Mouse (Mus musculus) c-Kit-negative CD71-positive TER-119-positive erythroid progenitor cells, embryonic 14.5 days (primary cell): ENCODE measurements around the gene Nup93.
"Not testable (repeated sequence)": the region's sequence is repeated elsewhere in the genome, so short reads cannot be mapped to it uniquely, and the experiment has no call there.

ENCODE experiments used
- DNase-seq: peaks from one replicate; pipeline ENCODE4 v3.0.0-alpha.2; 2013; ENCODE audit warnings: low read depth, low spot score

The Nup93 gene

DNA sequence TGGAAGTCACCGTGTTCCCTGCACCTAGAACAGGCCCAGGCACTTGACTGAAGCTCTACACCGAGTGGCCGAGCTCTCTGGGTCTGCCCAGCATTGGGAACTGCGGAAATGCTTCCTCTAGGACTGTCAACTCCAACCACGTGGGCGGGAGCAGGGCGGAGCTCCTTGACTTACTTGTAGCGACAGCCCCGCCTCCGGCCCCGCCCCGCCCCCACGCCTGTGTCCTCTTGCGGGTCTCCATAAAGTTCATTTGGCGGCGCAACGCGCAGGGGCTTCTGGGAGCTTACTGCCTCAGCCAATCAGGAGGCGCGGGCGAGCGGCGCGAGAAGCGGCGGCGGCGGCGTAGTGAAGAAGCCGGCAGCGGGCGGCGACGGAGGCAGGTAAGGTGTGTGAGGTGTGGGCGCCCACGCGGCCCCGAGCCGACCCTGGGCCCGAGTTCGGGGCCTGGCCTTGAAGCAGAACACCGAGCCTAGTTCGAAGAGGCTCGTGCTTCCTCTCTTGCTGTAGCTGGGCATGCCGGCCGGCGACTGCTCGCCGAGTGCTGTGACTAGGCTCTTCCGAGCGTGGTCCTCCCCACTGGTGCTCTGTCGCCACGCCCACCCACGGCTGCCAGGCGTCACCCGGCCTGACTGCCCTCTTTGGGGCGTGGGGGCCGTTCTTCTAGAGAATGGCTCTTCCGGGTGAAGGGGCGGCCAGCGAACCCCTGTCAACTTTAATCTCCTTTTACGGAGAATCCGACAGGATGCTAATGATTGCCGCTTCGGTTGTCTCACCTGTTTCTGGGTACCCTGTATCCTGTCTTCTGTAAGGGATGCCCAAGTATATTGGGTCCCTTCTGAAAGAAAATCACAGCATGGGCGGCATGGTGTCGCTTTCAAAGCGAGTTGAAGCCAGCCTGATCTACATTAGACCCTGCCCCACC is at the start of gene Nup93:
Gene Nup93 (plus strand): TSS at position 313 of the 922 bp plus-strand sequence.
- peak; percentile 96 for DNase-seq

DNA sequence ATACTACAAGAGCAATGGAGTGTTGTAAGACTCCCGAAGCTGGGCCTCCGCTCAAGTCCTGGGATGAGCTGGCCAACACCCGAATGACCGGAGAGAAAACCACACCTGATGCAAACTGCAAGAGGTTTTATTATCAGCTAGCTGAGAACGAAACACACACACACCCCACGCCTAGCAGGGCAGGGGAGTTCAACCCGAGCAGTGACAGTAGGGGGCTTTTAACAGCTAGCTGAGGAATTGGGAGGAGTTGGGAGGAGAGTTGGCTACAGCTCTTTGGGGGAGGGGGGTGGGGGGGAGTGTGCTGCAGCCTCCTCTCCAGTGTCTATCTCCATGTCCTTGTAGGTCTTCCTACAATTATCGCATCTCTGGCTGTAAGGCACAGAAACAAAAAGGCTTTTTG is 48.6 kb upstream of the Nup93 start:
- not testable (repeated sequence) for DNase-seq

DNA sequence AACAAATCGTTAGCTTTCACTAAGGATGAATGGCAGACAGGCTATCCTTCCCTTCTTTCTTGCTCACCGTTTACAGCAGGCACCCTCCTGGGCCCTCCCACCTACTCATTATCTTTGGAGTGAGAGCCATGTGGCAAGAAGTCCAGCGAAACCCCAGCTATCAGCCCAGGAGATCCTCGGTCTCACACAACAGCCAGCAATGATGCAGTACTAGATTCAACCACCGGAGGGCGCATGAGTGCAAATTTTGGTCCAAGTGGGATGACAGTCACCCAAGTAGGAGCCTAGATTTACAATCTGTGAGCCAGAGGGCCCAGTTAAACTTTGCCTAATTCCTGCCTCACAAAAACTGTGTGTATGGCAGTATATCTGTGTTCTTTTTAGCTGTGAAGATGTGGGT is 47.1 kb upstream of the Nup93 start:
- peak; percentile 90 for DNase-seq

DNA sequence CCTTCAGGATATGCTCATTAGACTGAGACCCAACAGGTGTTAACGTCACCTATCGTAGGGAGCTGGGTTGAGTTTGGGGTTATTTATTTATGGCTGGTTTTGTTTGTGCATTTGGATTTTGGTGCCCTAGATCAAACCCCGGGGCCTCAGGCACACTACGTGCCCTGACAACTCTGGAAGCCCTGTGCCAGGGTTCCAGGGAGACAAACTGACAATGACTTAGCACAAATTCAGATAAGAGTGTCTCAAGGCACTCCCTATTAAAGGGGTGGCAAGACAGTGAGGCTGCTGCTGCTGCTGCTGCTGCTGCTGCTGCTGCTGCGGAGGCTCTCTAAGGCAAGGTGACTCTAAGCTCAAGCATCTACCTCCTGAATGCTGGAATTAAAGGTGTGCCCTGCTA is 44.8 kb upstream of the Nup93 start:
- peak; percentile 69 for DNase-seq

DNA sequence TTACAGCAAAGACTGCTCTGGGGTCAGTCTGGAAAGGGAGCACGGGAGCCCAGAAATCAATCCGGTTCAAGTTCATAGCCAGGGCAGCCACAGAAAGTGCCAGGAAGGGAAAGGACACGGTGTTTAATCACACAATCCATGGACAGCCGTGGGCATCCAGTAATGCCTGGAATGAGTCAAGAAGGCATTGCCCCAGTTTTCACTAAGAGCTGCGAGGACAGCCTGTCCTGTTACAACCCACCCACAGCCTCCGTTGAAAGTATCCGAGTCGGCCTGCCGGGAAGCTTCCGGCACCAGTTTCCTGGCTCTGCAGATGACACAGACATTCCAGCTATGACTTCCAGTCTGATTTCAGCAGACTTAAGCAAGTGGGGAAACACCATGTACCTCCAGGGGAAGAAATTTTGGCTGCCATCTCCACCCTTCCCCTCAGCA is 43.0 kb upstream of the Nup93 start:
- no peak for DNase-seq

DNA sequence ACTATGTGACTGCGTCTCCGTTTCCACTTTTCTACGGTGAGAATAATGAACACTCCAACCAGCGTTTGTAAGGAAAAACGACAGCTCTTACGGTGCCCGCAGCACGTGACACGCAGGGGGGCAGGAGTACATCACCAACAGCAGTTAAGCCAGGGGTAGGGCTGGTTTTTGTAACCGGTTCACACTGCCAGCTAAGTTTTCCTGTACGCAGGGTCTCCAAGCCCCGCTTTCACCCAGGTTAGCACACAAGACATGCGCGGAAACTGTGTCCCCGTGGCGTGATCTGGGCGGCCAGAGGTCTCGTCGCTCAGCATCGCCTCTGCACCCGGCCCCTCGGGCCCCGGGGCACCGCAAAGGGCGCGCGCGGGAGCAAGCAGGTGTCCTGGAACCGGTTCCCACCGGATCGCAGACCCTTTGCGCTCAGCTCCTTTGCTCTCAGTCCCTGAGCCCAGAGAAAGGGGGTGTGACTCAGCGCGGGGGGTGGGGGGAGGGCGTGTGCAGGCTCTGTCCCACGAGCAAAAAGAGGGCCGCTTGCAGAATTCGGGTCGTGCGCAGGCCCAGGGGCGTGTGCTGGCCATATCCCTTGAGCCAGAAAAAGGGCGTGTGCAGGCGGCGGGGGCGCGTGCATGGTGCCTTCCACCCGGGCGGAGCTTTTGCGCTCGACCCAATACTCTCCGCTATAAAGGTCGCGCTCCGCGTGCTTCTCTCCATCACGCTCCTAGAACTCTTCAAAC is 42.1 kb upstream of the Nup93 start, which contains the start of gene Mt2:
Gene Mt2 (plus strand): TSS at position 590 of the 734 bp plus-strand sequence.
- DNase-seq = peak; percentile 92

DNA sequence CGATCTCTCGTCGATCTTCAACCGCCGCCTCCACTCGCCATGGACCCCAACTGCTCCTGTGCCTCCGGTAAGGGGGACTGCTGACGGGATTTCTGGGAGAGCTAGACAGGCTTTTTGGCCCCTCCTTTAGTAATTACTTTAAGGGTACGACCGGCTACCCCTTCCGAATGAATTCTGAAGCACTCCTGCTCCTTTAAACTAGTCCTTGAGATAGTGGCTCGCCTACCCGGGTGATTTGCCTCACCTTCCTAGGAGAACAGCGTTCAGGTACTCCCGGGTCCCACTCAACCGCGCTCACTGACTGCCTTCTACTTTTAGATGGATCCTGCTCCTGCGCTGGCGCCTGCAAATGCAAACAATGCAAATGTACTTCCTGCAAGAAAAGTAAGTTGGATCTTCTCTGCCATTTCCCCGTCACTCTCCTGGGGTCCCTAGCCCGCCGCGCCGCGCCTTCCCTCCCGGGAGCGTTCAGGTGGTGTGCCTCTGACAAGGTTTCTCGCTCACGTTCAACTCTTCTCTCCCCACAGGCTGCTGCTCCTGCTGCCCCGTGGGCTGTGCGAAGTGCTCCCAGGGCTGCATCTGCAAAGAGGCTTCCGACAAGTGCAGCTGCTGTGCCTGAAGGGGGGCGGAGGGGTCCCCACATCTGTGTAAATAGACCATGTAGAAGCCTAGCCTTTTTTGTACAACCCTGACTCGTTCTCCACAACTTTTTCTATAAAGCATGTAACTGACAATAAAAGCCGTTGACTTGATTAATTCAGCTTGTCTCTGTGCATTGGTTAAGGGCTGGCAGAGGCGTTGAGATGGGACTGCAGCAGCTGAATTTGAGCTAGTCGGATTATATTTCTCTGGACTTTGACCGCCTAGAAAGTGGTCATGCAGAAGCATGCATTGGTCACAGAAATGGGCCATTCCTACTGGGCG is 41.3 kb upstream of the Nup93 start:
- DNase-seq = no peak

DNA sequence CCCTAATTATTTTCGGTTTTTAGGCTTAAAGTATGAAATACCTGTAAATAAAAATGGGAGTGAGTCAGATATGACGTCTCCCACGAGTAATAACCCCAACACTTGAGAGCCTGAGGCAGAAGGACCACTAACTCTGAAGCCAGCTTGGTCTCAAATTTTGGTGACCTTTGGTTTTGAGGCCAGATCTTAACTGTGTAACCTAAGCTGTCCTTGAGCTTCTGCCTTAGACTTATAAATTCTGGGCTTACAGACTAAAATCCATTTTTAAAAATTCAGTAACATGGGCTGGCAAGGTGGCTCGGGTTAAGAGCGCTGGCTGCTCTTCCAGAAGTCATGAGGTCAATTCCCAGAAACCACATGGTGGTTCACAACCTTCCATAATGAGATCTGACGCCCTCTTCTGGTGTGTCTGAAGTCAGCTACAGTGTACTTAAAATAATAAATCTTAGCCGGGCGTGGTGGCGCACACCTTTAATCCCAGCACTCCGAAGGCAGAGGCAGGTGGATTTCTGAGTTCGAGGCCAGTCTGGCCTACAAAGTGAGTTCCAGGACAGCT is 40.4 kb upstream of the Nup93 start:
- DNase-seq = no peak

DNA sequence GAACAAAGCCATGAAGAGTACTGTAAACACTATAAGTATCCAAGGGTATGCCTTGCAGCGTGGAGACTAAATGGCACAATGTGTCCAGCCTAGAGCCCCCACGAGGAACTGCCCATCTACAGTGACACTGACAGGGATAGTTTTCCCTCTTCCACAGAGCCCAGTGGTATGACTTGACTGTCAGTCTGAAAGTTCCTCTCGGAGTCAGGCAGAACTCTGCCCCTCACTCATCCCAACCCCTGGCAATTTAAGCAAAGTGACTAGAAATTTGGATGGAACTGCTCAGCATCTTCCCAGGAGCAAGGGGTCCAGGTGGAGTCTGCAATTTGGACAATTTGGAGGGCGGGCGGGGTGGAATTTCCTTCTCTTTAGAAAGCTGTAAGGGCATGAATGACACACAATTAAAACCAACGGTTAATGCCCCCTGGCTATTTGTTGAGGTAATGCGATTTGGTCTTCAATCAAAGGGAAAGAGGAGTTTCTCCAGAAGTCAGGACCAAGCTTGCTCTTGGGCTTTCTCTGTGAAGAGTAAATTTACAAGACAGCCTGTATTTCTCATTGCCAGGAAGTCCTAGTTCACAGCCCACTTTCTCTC is 39.6 kb upstream of the Nup93 start:
- DNase-seq = no peak

DNA sequence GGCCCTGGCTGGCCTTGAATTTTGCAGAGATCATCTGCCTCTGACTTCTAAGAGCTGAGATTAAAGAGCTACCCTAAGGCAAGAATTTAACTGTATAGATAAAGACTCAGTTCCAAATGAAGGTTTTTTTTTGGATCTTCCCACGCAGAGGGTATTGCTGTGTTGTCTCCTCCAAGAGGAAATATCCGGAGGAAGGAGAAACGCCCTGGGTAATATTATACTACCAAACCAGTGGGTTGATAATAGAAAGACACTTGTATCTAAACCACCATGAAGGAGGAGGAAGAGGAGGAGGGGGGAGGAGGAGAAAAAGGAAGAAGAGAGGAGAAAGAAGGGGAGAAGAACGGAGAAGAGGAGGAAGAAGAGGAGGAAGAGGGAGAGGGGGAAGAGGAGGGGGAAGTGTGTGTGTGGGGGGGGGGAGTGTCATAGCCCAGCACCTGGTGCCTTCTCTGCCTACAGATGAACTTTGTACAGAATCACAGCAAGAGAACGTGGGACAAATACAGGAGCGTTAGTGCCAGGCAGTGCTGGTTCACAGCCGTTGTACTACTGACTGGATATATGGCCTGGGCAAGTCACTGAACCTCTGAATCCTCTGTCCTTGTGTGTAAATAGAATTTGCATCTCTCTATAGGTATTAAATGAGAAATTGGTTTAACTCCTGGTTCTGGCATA is 36.5 kb upstream of the Nup93 start:
- DNase-seq = no peak

DNA sequence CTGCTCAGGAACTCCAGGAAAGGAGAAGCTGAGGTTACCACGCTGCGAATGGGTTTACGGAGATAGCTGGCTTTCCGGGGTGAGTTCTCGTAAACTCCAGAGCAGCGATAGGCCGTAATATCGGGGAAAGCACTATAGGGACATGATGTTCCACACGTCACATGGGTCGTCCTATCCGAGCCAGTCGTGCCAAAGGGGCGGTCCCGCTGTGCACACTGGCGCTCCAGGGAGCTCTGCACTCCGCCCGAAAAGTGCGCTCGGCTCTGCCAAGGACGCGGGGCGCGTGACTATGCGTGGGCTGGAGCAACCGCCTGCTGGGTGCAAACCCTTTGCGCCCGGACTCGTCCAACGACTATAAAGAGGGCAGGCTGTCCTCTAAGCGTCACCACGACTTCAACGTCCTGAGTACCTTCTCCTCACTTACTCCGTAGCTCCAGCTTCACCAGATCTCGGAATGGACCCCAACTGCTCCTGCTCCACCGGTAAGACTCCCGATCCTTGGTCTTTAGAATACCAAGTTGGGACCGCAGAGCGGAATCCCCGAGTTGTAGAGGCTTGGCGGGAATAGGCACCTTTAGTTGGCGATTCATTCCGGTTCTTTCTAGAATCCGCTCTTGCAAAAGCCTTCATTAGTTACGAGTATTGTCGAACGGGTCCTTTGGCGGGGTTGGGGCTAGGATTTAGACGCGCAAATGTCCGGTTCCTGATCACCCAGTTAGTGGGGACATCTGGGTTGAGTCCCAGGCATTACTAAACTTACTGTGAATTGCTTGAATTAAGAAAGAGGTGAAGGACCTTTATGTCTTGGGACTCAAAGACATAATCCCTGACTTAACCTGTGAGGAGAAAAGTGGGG is 35.3 kb upstream of the Nup93 start, which contains the start of gene Mt1:
Gene Mt1 (plus strand): TSS at position 226 of the 856 bp plus-strand sequence.
- DNase-seq = peak; percentile 98

DNA sequence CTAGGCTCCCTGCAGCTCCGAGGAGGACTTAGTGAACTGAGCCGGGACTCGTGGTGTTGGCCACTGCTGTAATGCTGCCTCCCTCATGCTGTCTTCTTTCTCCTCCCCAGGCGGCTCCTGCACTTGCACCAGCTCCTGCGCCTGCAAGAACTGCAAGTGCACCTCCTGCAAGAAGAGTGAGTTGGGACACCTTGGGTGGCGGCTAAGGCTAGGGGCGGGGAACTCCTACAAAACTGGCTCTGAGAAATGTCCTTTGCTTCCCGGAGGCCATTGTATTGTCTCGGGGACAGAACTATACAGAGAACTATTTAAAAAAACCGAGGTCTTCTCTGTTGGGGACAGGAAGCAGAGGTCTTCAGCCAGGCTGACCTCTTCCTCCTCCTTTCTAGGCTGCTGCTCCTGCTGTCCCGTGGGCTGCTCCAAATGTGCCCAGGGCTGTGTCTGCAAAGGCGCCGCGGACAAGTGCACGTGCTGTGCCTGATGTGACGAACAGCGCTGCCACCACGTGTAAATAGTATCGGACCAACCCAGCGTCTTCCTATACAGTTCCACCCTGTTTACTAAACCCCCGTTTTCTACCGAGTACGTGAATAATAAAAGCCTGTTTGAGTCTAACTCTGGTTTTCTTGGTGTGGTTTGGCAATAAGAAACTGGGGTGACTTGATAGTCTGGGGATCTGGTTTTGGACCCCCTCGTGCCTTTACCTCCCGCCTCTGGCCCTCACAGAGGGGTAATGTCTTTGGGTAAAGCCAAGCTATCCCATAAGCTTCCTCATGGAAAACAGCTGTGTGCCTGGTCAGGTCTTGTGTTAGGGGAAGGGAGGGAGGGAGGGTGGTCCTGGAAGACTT is 34.4 kb upstream of the Nup93 start:
- no peak for DNase-seq

DNA sequence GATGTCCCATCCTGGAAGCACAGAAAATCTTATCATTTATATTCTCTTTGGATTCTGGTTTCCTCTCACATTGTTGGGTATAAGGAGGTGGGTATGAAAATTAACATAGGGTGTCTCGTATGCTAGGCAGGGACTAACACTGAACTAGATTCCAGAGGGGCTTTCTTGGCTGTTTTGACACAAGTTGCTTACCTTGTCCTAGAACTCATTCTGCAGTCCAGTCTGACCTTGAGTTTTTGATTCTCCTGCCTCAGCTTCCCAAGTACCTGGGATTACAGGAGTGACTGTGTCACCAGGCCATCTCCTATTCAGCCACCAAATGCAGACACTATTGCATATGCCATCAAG is 33.8 kb upstream of the Nup93 start:
- no peak for DNase-seq

DNA sequence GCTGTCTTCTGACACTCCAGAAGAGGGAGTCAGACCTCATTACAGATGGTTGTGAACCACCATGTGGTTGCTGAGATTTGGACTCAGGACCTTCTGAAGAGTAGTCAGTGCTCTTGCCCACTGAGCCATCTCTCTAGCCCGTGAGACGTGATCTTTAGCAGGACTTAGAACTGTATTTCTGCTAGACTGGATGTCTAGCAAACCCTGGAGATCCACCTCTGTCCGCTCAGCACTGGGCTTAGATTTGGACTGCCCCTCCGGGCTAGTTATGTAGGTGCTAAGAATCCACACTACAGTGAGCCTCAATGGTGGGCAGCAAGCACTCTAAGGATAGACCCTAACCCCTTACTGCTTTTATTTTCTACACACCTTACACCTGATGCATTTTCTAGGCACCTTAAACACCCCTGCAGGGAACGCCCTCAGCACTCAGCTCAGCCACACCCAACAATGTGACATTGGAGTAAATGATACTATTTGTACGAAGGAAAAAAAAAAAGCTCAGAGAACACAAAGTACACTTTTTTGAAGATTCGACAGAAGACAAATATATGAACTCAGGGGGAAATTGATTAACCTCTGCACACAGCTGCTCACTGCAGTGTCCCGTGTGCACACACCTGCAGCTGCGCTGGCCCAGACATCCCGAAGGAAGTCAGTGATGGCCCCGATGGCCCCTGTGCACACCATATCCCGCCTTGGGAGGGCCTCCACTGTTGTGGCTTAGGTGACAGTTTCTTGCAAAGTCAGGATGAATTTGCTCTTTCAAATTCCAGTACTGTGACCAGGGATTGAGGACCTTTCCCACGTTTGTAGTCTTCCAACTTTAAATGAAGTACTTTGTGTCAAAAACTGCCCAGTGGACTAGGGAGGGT is 32.1 kb upstream of the Nup93 start:
- no peak for DNase-seq

DNA sequence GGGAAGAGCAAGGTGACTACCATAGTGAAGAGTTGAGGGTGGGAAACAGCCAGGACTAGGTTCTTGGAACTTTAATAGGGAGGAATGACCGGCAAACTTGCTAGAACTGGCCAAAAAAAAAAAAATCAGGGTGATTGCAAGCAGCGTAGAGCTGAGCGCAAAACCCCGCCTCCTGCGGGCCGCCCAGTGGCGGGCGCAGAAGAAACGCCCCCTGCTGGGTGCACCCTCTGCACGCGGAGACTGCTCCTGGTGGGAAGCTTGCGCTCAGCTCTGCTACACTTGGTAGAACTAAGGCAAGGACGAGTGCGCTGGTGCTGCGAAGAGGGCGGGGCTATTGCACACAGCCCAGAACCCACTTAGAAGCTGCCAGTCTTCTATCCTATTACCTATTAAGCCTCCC is 31.2 kb upstream of the Nup93 start:
- peak; percentile 85 for DNase-seq

DNA sequence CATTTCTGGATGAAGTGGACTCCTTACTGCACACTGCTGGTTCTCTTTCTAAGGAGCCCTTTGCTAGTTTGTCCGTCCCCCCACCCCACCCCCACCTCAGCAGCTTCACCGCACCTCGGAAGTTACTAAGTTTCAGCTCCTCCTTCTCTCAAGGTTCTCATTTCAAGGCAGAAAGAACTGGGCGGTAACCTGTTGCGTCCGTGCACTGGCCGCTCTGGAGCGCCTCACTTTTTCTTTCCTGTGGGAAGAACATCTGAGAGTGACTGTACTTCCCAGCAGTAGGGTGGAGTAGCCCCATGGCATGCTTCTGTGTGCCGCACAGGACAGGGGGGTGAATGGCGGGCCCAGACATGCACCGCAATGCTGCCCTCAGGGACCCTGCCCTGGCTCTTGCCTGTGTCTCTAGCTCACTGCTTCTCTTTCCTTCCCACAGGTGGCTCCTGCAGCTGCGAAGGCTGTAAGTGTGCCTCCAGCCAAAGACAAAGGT is 30.0 kb upstream of the Nup93 start:
- DNase-seq = no peak

DNA sequence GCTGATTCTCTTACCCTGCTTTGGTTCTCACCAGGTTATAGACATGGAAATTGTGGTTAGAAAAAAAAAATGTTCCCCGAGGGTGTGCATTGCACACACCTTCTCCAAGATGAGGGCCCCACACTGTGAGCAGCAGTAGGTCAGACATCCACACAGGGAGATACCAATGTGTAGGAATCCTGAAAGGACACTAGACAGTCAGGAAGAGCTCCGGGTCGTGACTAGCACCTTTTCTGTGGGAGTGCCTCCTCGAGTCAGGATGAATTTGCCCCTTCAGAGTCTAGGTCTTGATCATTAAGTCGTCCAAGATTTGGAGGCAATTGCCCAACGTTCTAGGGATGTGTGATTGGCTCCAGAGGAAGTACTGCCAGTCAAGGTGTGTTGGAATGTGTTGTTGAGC is 28.6 kb upstream of the Nup93 start:
- no peak for DNase-seq
